Mouse (Mus musculus) cortical plate, adult 2 months (tissue): Measurements from ENCODE around the gene Wdr45b.

Experiments used
- CTCF ChIP-seq: fragments of 200-500 bp; IDR thresholded peaks from 2 replicates; pipeline ENCODE4 v1.5.1; 2011; ENCODE audit warnings: mild to moderate bottlenecking, control low read depth, low read length; ENCODE audit not compliant: insufficient read depth; ENCODE audit errors: extremely low read depth
- POLR2A ChIP-seq: fragments of 200-500 bp; IDR thresholded peaks from 2 replicates; pipeline ENCODE4 v1.6.1; 2011; ENCODE audit warnings: mild to moderate bottlenecking, low read length, control low read depth; ENCODE audit not compliant: insufficient read depth; ENCODE audit errors: extremely low read depth

GRCm38 (mm10) chr11:121294771-121295170 lies 59.5 kb downstream of the Wdr45b start:
- TF ChIP-seq POLR2A (no peak), CTCF (no peak)
